Mouse (Mus musculus) retina, embryonic 14.5 days (tissue): Measurements from ENCODE around the gene Rps18.
A peak's percentile ranks its signal among the peaks of the same experiment; 100 is the strongest.

Source experiments
- DNase-seq: peaks from one replicate; pipeline ENCODE4 v3.0.0-alpha.2; 2015; ENCODE audit warnings: low spot score

The Rps18 gene

DNA sequence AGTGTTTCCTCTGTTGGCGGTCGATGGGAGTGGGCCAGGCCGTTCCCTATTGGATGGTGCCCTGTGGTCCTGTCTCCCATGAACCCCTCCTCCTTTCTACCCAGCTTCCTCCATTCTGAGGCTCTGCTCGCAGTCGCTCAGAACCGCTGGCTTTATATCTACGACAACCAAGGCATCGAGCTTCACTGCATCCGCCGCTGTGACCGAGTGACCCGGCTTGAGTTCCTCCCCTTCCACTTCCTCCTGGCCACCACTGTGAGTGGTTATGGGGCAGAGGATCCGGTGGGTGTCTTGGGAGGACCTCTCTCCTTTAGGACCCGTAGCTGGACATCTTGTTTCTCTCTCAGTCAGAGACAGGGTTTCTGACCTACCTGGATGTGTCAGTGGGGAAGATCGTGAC lies 12.3 kb downstream of the Rps18 start:
- no peak for DNase-seq

DNA sequence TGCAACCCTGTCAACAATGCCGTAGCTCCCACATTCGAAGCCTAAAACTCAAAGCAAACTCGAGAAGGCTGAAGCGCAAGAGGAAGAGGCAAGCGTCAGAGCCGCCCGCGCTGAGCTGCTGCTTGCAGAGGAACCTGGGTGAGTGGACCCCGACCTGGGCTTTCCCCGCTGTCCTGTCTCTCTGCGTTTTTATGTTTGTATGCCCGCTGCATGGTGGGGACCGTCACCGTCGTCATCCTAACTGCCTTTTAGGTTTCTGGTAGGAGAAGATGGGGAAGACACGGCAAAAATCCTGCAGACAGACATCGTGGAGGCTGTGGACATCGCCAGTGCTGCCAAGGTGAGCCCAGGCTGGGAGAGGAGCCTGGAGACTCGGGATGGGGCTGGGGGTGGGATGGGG lies 14.4 kb downstream of the Rps18 start:
- DNase-seq, result no peak

DNA sequence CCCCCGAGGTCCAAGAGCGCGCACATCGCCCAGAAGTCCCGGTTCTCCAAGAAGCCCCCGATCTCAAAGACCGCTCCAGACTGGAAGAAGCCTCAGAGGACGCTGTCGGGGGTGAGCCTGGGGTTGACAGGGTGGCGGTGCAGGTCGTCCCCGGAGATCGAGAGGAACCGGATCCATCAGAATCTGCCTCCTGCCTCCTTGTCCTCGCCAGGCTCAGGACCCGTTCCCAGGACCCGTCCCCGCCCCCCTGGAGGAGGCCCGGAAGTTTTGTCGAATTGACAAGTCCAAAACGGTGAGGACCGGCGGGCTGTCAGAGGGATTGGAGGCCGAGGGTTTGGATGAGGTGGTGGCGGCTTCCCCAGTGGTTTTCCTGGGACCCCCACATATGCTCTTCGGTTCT lies 14.8 kb downstream of the Rps18 start:
- no peak for DNase-seq

DNA sequence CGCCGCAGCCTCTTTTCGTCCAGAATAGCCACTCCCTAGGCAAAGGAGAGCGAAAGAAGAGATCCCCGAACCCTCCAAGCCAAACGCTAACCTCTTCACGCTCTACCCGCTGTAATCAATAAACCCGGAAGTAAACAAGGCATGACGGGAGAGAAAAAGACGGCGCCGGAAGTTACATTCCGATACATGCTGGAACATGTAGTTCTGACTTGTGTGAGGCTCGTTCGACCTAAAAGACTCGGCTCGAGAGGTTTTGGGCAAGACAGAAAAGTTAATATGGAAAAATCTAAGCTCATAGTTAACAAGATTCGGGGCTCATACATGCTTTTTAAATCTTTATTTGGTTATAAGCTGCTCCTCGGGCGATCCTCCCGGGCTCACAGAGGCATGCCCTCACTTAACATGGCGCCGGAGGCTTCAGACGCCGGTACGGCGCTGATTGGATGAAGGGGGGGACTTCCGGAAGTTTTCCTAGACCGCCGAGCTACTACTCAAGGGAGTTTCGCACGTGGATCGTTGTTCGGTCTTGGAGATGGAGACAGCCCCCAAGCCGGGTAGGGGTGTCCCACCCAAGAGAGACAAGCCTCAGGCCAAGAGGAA lies 15.5 kb downstream of the Rps18 start, which contains the start of the genes Pfdn6 and Wdr46:
TSS of gene Pfdn6 (minus strand) at position 138 of the 600 bp plus-strand sequence.
TSS of gene Wdr46 (plus strand) at position 455 of the 600 bp plus-strand sequence.
- DNase-seq, result peak; percentile 95

DNA sequence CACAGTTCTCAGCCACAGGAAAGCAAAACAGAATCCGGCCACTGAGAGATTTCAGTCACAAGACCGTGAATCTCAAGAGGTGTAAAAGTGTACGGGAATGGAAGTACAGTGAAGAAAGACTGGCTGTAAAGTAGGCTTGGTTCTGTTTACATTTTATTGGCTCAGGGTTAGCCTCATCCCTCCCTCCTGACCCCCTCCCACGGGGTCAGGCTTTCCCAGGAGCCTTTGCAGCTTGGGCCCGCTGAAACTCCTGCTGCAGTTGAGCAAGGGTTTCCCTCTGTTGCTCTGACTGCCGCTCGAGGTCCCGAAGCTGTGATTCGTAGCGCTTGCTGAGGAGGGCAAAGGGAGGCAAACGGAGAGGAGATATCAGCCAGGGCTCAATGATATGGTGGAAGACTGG lies 17.0 kb downstream of the Rps18 start:
- DNase-seq, result no peak

DNA sequence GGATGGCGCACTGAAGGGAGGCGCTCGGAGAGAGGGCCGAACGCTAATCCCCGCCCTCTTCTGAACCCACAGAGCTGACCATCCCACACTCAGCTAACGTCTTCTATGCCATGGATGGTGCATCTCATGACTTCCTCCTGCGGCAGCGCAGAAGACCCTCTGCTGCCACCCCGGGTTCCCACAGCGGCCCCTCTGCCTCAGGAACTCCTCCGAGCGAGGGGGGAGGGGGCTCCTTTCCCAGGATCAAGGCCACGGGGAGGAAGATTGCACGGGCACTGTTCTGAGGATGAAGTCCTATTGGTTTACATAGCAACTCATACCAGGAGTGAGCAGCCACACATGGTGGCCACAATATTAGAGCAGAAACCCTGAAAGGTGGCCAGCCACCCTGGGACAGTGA lies 18.8 kb downstream of the Rps18 start:
- DNase-seq, result no peak

DNA sequence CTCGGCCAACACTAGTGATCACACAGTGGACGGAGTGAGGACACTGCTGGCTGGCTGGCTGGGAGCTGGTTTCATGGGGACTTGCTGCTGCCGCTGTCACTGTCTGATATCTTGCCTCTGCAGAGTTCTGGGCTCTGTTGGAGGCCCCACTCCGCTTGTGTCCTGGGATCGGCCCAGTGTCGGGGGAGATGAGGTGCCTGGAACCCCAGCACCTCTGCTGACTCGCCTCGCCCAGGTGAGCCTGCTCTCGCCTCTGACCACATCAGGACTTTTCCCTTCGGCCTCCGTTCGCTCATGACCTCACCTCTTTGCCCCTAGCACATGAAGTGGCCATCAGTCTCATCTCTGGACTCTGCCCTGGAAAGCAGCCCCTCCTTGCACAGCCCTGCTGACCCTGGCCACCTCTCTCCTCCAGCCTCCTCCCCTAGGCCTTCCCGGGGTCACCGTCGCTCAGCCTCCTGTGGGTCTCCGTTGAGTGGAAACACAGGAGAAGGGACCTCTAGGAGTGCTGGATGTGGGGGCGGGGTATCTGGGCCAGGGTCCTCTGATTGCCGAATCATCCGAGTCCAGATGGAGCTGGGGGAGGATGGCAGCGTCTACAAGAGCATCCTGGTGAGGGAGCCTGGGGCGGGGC lies 20.3 kb downstream of the Rps18 start:
- DNase-seq, result no peak

DNA sequence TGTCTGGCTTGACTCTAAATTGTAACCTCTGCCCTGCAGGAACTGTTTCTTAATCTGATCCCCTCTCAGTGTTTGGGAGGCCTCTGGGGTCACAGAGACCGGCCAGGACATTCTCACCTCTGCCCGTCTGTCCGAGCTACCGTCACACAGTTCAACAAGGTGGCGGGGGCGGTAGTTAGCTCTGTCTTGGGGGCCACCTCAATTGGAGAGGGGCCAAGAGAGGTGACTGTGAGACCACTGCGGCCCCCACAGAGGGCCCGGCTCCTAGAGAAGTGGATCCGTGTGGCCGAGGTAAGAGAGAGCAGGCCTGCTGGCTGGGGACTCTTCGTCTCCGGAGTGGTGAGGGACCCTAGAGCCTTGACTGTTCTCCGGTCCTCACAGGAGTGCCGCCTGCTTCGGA lies 22.8 kb downstream of the Rps18 start:
- DNase-seq, result no peak

DNA sequence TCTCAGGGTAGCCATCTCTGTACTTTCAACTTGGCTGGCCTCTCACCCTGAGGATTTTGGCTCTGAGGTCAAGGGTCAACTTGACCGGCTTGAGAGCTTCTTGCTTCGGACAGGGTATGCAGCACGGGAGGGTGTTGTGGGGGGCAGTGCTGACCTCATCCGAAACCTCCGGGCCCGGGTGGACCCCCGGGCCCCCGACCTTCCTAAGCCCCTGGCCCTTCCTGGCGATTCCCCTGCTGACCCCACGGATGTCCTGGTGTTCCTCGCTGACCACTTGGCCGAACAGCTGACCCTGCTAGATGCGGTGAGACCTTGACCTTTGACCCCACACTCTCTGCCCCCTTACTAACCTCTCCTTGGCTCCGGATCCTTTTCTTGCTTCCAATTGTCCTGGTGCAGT lies 23.4 kb downstream of the Rps18 start:
- DNase-seq, result no peak

DNA sequence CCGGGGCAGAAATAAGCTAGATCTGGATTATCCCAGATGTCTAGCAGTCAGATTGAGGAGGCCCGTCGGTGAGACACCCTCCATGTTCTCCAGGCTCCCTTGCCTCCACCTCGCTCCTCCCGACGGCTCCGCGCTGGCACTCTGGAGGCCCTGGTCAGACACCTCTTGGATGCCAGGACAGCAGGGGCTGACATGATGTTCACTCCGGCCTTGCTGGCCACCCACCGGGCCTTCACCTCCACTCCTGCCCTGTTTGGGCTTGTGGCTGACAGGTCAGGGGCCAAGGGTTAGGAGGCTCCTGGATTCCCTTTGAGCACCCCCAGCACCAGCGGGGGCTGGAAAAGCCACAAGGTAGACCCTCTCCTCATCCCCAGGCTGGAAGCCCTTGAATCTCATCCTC lies 23.9 kb downstream of the Rps18 start:
- no peak for DNase-seq

DNA sequence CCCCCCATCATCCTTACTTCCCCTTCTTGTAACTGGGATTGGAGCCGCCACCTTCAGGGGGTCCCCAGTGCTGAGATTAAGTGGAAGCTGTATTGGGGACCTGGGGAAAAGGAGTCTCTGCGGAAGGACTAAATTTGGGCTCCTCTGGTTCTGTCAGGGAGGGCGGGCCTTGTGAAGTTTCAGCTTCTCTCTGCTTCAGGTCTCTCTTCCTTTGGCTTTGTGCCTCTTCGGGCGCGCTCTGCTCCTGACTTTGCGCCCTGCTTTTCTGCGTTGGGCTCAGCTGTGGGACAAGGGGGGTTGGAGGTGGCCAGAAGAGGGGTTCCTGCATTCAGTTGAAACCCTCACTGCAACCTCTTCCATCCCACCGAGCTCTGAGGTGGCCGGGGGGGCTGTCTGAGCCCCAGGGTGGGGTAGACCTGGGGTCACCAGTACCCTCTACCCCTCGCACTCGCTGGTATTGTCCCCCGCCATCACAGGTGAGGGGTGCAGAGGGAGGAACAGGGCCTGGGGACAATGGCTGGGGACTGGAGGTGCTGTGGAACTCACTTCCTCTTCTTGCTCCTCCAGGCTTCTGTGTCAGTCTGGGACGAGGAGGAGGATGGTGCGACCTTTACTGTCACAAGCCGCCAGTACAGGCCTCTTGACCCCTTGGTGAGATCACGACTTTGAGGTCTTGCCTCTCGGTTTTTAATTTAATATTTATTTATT lies 24.5 kb downstream of the Rps18 start:
- no peak for DNase-seq

DNA sequence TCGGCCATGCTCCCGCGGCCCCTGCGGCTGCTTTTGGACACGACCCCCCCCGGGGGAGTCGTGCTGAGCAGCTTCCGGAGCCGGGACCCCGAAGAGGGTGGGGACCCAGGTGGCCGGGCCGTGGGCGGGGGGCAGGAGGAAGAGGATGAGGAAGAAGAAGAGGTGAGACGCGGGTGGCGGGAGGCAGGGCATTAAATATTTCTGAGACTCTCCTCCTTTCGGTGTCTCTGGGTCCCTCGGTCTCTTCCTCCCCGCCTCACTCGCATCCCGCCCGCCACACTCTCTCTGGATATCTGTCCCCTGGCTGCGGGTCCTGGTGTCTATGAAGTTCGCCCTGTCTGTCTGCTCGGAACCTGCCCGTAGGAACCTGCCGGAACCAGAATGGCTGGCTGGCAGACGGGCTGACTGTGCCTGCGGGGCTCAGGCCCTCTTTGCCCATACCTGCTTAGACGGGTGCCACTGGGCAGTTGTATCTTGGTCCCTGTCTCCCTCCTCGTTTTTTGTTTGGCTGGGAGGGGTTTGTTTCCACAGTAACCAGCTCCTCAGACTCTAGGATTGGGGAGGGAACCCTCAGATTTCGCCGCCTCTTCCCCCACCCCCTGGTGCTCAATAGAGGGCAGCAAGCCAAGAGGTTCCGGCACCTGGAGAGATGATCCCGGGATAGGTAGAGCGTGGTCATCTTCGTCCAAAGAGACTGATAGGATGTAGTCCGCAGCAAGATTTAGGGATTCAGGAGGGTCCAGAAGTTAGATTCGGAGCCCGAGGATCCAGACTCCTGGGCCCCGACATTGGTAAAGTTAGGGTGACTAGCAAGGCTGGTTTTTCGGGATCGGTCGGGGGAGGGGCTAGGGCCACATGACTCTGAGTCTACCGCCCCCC lies 25.3 kb downstream of the Rps18 start:
- DNase-seq, result no peak

DNA sequence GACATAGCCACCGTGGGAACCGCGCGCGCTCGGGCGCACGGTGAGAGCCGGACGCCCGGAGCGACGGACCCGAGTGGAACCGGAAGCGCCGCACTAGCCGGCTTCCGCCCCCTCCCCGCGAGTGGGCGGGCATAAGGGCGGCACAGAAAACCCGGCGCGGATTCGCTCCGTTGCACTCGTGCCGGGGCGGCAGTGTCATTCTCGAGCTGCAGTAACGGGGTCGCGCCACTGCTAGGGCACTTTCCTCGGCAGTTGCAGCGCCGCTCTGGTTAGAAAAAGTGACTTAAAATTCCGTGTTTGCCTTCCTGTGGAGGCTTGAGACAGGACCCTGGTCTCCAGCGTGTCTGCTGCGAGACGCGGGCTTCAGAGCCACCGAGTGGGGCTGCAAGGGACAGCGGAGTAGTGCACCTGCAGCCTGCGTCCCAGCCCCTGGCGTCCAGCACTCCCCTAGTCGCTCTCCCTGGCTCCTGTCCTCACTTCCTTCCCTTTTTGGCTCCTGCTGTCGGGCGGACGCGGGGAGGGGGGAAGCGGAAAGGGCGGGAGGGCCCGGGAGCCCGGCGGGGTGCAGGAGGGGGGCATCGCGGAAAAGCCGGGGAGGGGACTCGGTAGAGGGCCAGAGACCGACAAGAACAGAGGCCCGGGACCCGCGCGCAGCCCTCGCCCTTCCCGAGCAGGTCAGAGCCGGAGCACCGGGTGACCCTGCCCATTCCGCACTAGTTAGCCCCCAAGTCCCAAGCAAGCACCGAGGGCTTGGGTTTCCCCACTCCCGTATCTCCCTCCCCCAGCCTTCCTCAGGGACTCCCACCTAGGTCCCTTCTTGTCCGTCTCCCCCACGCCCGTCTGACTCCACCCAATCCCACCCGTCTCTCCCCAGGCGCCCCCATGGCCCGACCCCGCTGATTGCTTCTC lies 26.2 kb downstream of the Rps18 start, which contains the start of gene Rgl2:
TSS of gene Rgl2 (plus strand) at position 173 of the 909 bp plus-strand sequence.
- peak; percentile 98 for DNase-seq

DNA sequence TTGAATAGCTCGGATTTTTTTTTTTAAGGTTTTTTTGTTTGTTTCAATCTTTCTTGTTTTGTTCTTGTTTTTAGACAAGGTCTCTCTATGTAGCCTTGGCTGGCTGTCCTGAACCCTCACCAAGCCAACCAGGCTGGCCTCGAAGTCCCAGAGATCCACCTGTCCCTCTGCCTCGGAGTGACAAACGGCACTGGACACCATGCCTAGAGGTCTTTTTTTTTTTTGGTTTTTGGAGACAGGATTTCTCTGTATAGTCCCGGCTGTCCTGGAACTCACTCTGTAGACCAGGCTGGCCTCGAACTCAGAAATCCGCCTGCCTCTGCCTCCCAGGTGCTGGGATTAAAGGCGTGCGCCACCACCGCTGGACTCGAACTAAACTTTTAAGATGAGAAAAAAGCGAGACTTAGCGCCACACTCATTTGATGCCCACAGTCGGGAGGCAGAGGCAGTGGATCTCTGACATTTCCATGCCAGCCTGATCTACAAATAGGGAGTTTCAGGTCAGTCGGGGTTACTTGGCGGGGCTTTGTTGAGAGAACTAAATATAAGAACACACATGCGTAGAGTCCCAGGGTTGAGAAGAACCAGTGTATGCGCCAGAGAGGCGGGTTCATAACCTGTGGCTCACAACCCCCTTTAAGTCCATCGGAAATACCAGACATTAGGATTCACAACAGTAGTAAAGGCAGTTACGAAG lies 27.4 kb downstream of the Rps18 start:
- no peak for DNase-seq

DNA sequence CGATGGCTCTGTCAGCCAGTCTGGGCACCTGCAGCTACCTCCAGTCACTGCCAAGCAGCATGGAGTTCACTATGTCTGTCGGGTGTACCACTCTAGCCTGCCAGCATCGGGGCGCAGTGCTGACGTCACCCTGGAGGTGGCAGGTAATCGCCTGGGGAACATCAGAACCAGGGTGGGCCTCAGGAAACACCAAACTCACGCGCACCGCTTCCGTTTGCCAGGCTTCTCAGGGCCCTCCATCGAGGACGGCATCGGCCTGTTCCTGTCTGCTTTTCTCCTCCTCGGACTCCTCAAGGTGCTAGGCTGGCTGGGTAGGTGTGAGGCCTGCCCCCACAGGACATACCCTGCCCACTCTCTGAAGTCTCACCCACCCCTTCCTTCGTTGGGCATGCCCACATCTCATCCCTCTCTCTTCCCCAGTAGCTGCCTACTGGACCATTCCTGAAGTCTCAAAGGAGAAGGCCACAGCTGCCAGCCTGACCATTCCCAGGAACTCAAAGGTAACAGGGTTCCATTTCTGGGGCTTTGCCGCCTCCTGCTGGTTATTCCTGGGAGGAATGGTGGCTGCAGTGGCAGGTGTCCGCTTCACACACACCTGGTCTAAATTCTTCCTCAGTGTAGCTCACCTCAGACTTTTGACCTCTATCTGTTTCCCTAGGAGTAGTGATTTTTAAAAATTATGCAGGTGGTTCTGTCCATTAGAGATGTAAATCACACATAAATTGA lies 29.4 kb downstream of the Rps18 start:
- peak; percentile 47 for DNase-seq

DNA sequence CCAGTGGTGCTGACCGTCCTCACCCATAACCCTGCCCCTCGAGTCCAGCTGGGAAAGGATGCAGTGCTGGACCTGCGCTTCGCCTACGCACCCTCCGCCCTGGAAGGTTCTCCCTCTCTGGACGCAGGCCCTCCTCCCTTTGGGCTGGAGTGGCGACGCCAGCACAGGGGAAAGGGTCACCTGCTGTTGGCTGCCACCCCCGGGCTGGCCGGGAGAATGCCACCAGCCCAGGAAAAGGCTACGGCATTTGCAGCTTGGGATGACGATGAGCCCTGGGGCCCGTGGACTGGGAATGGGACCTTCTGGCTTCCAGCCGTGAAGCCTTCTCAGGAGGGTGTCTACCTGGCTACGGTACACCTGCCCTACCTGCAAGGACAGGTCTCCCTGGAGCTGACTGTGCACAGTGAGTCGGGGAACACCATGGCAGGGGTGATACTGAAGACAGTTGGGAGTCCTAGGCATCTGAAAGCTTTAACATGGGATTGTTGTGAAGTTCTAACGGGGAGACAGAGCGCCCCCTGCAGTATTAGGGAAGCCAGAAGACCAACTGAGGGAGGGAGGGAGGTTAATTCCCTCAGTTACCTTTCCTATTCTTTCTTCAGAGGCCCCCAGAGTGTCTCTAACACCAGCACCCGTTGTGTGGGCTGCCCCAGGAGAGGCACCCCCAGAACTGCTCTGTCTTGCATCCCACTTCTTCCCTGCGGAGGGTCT lies 30.2 kb downstream of the Rps18 start:
- no peak for DNase-seq

DNA sequence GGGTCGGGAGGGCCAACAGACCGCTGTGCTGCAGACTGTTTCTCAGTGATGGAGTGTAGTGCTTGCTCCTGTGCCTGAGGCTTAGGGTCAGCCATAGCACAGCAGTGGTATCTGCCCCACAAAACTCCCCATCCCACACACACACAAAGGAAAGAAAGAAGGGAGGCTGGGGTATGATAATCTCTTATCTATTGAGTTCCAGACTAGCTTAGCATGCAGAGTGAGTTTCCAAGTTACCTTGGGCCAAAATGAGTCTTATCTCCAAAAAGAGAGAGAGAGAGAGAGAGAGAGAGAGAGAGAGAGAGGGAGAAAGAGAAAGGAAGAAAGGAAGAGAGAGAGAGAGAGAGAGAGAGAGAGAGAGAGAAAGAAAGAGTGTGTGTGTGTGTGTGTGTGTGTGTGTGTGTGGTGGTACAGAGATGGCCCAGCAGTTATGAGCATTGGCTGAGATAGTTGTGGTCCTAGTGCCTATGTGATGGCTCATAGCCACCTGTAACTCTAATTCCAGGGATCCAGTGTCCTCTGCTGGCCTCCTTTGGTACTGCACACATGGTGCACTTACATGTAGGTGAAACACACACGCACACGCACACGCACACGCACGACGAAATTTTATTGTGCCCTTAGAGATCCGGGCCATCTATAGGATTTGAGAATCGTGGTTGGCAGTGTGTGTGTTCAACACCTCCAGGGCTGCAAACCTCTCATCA lies 31.1 kb downstream of the Rps18 start:
- DNase-seq, result peak; percentile 71

DNA sequence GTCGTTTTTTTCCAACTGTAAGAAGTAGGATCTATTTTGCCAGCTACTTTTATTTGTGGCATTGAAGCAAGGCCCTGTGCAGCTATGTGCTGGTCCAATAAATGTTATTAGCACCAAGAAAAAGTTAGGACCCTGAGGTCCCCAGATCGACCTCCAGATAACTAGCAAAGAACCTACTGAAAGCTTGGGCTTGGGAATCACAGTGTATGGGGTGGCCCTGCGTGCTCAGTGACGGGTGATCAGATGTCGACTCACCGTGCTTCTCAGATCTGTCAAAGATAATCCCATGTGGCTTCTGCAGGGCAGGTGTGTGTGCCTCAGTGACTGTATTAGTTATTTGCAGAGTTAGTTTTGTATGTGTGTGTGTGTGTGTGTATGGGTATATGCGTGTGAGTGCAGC lies 34.4 kb downstream of the Rps18 start:
- DNase-seq, result no peak
